Mouse (Mus musculus) embryonic fibroblast, embryonic 13.5 days (primary cell): ENCODE results near the gene Ctbp2.

Experiments
- CTCF ChIP-seq: IDR thresholded peaks from 2 replicates; pipeline ENCODE4 v1.5.1; 2011; ENCODE audit warnings: mild to moderate bottlenecking, control low read depth, low read length, moderate library complexity, borderline replicate concordance; ENCODE audit not compliant: insufficient read depth
- POLR2A ChIP-seq: IDR thresholded peaks from 2 replicates; pipeline ENCODE4 v1.6.1; 2011; ENCODE audit warnings: low read depth, mild to moderate bottlenecking, control low read depth, low read length, moderate library complexity

- TF ChIP-seq CTCF, result no peak
- TF ChIP-seq POLR2A, result no peak
Observed at GRCm38 (mm10) chr7:133109442-133109841, 14.7 kb downstream of the Ctbp2 start.
